ENCODE assay signal across 23 mouse cellular contexts in genomic region chr4:76438496-76439079, GRCm38 (mm10).
DNase-seq lines count a peak whose midpoint lies in the region; ATAC-seq and TF ChIP-seq lines count a peak whose summit lies in the region.
"Had no signal": no experiment of that assay in that cellular context is flagged by ENCODE, and none has a peak within 500 bp of the region (broad histone marks: within the 10 kb centered on the region; RNA-seq: fewer than 3 reads in every experiment).

No protein-coding gene starts in this region.

- H3K4me3 ChIP-seq in limb, embryonic 13.5 days = no peak overlapping the region
- no peak overlapping the region for H3K4me3 ChIP-seq in limb, embryonic 10.5 days
- H3K4me3 ChIP-seq in embryonic facial prominence, embryonic 15.5 days (replicated peaks) = no peak overlapping the region
- no peak overlapping the region for H3K4me3 ChIP-seq in limb, embryonic 14.5 days (replicated peaks; ENCODE audit: low read length)
- H3K4me3 ChIP-seq: gastrocnemius, adult 2 months; heart, embryonic 13.5 days; intestine, embryonic 15.5 days; myocyte had no signal

- 0 out of 2 replicates have a peak, but pooled peaks have one; percentile 38 for ATAC-seq in limb, embryonic 13.5 days (ENCODE audit: low FRiP score, low read depth)
- ATAC-seq in embryonic facial prominence, embryonic 15.5 days (ENCODE audit: insufficient number of reproducible peaks, low FRiP score, low TSS enrichment, low read depth) = peak; percentile 57; the same call in 1 of the 2 replicates
- 0 out of 2 replicates have a peak, but pooled peaks have one; percentile 49 for ATAC-seq in limb, embryonic 14.5 days (ENCODE audit: low FRiP score, low read depth)
- ATAC-seq: intestine, embryonic 15.5 days; Patski had no signal

- peaks cover 49% of the 10 kb centered on the region for H3K4me1 ChIP-seq in limb, embryonic 13.5 days
- peaks cover 23% of the 10 kb centered on the region for H3K4me1 ChIP-seq in limb, embryonic 10.5 days
- H3K4me1 ChIP-seq in embryonic facial prominence, embryonic 15.5 days = peaks cover 26% of the 10 kb centered on the region
- H3K4me1 ChIP-seq in limb, embryonic 14.5 days (ENCODE audit: control insufficient read depth, insufficient read depth, low read length) = peaks cover 33% of the 10 kb centered on the region

- 55% methylated on average over 6 of the region's 6 CpGs for WGBS in limb, embryonic 13.5 days
- 83% methylated on average over 6 of the region's 6 CpGs for WGBS in limb, embryonic 10.5 days
- WGBS in embryonic facial prominence, embryonic 15.5 days = 58% methylated on average over 6 of the region's 6 CpGs
- whole genome bisulfite sequencing in limb, embryonic 14.5 days = 51% methylated on average over 6 of the region's 6 CpGs

- H3K27me3 ChIP-seq in limb, embryonic 13.5 days = no peaks in the 10 kb centered on the region
- no peaks in the 10 kb centered on the region for H3K27me3 ChIP-seq in limb, embryonic 10.5 days (ENCODE audit: low read depth, poor library complexity, severe bottlenecking)
- H3K27me3 ChIP-seq in embryonic facial prominence, embryonic 15.5 days = no peaks in the 10 kb centered on the region
- H3K27me3 ChIP-seq in limb, embryonic 14.5 days (ENCODE audit: control insufficient read depth, insufficient read depth, low read length) = no peaks in the 10 kb centered on the region
- H3K27me3 ChIP-seq: heart, embryonic 13.5 days; intestine, embryonic 15.5 days; Patski had no signal

- peak; percentile 22 for DNase-seq in cerebellum, adult 9-10 months
- DNase-seq in cerebellum, adult 8-10 months = no peak
- DNase-seq in limb, embryonic 10.5 days (ENCODE audit: low spot score) = no peak
- no peak for DNase-seq in limb, embryonic 14.5 days (ENCODE audit: low spot score)
- DNase-seq in gastrocnemius, adult 8-10 months (ENCODE audit: low spot score in 2 of 2) = no peak
- DNase-seq in spleen, adult 12 weeks (ENCODE audit: low spot score) = no peak
- DNase-seq: adrenal gland, adult 8-10 months; cerebellum, postnatal 14 days; embryo, embryonic 11 days; gastrocnemius, adult 2 months; heart, adult 11 months; heart, postnatal 36 days; kidney, postnatal 36 days; lung, adult 2 months; spleen, adult 18-20 months; thymus, postnatal 4 days had no signal

- no peaks in the 10 kb centered on the region for H3K9me3 ChIP-seq in limb, embryonic 13.5 days
- H3K9me3 ChIP-seq in limb, embryonic 10.5 days (replicated peaks) = no peaks in the 10 kb centered on the region
- no peaks in the 10 kb centered on the region for H3K9me3 ChIP-seq in embryonic facial prominence, embryonic 15.5 days (replicated peaks)
- no peaks in the 10 kb centered on the region for H3K9me3 ChIP-seq in limb, embryonic 14.5 days (ENCODE audit: control insufficient read depth, low read length)
- H3K9me3 ChIP-seq: heart, embryonic 13.5 days; intestine, embryonic 15.5 days had no signal

- no peak for TF ChIP-seq POLR2A in limb, embryonic 14.5 days (IDR thresholded peaks at IDR 0.05; ENCODE audit: borderline replicate concordance, extremely low read depth, insufficient read depth, insufficient read length)

- no peak overlapping the region for H3K27ac ChIP-seq in limb, embryonic 13.5 days
- H3K27ac ChIP-seq in limb, embryonic 10.5 days = no peak overlapping the region
- H3K27ac ChIP-seq in embryonic facial prominence, embryonic 15.5 days (replicated peaks) = no peak overlapping the region; the same call in 1 of the 2 replicates
- no peak overlapping the region for H3K27ac ChIP-seq in limb, embryonic 14.5 days (replicated peaks; ENCODE audit: low read depth, low read length)
- H3K27ac ChIP-seq: gastrocnemius, adult 2 months; heart, embryonic 13.5 days; intestine, embryonic 15.5 days had no signal

- no peak overlapping the region for H3K9ac ChIP-seq in limb, embryonic 13.5 days
- no peak overlapping the region for H3K9ac ChIP-seq in embryonic facial prominence, embryonic 15.5 days
- H3K9ac ChIP-seq in limb, embryonic 14.5 days (ENCODE audit: low read depth, low read length, severe bottlenecking) = no peak overlapping the region
- H3K9ac ChIP-seq: heart, embryonic 13.5 days; intestine, embryonic 15.5 days had no signal

- no peaks in the 10 kb centered on the region for H3K36me3 ChIP-seq in limb, embryonic 13.5 days
- H3K36me3 ChIP-seq in limb, embryonic 10.5 days = no peaks in the 10 kb centered on the region
- H3K36me3 ChIP-seq in embryonic facial prominence, embryonic 15.5 days = no peaks in the 10 kb centered on the region
- 0 out of 2 replicates have a peak, but pooled peaks cover 2% of the 10 kb centered on the region for H3K36me3 ChIP-seq in limb, embryonic 14.5 days (ENCODE audit: control insufficient read depth, insufficient read depth, low read length)
- H3K36me3 ChIP-seq: heart, embryonic 13.5 days; intestine, embryonic 15.5 days had no signal

- no peak overlapping the region for H3K4me2 ChIP-seq in limb, embryonic 13.5 days (replicated peaks)
- H3K4me2 ChIP-seq in embryonic facial prominence, embryonic 15.5 days (replicated peaks) = no peak overlapping the region
- H3K4me2 ChIP-seq in limb, embryonic 14.5 days (replicated peaks; ENCODE audit: low read depth, low read length, severe bottlenecking) = no peak overlapping the region
- H3K4me2 ChIP-seq: heart, embryonic 13.5 days; intestine, embryonic 15.5 days; liver, embryonic 11.5 days had no signal
